Mouse (Mus musculus) c-Kit-negative CD71-positive TER-119-positive erythroid progenitor cells, embryonic 14.5 days (primary cell): ENCODE measurements around the gene Fam184a.

Experiments
- DNase-seq: peaks from one replicate; pipeline ENCODE4 v3.0.0-alpha.2; 2013; ENCODE audit warnings: low read depth, low spot score

Gene Fam184a

DNA sequence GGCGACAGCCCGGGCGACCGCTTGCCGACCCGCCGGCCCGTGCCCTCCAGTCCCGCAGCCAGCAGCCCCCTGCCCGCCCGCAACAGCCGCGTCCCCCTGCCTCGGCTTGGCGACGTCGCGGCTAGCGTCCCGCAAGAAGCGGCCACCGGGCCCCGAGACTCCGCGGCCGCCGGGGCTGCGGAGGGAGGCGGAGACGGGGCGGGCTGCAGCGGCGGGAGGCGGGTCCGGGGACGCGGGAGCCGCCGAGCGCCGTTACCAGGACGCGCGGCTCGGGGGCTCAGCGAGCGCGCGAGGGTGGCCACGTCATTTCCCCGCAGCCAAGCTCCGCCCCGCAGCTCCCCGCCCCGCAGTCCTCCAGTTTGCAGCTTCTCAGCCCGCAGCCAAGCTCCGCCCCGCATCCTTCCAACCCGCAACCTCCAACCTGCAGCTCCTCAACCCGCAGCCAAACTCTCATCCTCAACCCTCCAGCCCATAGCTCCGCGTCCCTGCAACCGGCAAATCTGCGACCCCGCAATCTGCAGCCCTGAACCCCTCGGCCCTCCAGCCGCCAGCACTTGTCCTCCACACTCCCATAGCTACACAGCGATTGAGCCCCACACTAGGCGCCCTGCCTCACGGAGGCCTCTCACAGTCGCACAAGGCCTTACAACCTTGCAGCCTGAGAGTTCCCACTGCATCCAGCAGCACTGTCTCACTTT lies at the start of gene Fam184a:
TSS of gene Fam184a (minus strand) at position 169 of the 698 bp plus-strand sequence.
- DNase-seq: no peak

GRCm38 (mm10) chr10:53796258-53796581 lies 45.3 kb upstream of the Fam184a start:
- DNase-seq: no peak

DNA sequence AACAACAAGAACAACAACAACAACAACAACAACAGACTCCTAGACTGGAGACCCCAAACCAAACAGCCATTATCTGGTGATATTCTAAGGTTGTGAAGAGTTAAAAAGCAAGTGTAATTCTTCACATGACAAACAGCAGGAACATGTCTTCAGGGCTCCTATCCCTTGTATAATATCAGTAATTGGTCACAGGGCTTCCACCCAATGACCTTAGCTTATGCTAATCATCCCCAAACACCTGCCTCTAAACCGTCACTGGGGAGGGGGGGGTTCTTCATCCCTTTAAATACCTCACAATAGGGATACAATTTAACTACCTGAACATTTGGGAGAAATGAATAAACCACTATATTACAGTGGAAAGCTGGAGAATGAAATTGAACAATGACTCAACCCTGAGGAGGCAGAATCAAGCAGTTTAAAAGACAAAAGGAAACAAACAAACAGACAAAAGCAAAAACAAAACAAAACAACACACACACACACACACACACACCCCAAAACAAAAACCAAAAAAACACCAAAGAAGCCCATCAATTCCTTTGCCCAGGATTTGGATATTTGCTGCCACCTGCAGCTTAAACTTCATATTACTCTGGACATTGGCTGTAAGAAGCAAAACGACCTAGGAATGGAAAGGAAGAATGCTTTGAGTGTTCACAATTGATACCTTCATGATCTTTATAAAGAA lies 44.8 kb upstream of the Fam184a start:
- DNase-seq: no peak

DNA sequence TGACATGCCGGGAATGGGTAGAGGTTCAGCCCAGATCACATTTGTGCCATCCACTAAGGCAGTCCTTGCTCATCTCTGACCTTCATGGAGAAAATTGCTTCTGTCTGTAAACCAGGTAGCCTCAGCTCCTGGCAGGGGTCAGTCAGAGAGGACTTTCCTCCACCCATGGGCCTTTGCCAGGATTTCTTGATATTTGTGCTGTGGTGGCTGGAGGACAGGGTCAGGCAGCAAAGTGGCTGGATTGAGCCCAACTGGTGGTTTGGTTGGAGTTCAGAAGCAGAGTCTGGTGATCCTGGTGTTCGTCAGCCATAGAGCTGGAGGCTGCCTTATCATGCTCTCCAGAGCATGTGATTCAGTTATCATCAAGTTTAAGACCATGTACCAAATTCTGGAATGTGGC lies 40.4 kb upstream of the Fam184a start:
- DNase-seq: no peak

GRCm38 (mm10) chr10:53776591-53776990 lies 25.7 kb upstream of the Fam184a start:
- DNase-seq: no peak

GRCm38 (mm10) chr10:53772708-53773107 lies 21.8 kb upstream of the Fam184a start:
- no peak for DNase-seq

GRCm38 (mm10) chr10:53771480-53771879 lies 20.6 kb upstream of the Fam184a start:
- DNase-seq: no peak

DNA sequence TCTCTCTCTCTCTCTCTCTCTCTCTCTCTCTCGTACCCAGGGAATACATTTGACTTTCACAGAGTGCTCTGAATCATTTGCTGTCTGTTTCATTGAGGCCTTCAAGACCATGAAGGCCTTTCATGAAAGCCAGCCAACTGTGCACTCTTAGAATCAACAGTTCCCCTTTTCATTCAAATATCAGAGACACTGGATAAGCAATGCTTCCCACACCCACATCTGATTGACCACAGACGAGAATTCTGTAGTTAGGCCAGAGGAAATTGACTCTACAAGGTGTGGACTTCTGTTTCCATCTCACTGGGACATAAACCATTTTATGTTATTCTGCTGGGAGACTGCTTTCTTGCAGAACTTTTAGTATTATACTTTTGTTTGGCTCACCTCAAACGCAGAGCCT lies 17.8 kb upstream of the Fam184a start:
- no peak for DNase-seq

DNA sequence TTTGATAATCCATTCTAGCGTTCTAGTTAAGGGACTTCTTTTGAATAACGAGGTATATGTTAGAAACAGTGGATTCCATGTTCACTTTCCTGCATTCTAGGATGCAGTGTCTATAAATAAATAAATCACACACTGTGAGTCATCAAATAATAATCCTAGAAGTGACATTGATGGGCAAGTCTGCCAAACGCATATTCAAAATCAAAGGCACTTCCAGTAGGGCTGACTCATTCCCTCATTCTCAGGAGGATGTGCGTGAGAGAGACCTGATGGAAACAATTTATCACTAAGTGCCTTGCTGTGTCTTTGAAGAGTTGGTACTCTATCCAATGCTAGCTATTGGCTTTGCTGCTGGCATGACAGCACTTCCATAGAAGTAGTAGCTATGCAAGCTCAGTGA lies 14.5 kb upstream of the Fam184a start:
- DNase-seq: no peak

DNA sequence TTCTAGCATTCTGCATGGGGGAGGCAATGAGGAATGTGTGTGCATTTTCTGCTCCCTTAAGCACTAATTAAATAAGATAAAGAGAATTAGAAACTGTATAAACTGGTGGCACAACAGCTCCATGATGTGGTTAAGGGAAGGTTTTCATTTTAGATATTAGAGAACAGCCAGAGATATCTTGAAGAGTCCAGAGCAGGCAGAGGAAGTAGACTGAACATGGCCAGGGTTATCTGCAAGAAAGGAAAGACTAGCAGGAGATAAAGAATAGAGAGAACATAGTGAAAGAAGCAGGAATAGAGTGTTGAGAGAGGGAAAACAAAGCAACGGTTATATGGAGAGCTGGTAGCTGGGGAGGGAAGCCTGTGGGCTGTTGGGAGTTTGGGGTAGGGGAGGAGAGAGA lies 1.8 kb upstream of the Fam184a start:
- DNase-seq: no peak

DNA sequence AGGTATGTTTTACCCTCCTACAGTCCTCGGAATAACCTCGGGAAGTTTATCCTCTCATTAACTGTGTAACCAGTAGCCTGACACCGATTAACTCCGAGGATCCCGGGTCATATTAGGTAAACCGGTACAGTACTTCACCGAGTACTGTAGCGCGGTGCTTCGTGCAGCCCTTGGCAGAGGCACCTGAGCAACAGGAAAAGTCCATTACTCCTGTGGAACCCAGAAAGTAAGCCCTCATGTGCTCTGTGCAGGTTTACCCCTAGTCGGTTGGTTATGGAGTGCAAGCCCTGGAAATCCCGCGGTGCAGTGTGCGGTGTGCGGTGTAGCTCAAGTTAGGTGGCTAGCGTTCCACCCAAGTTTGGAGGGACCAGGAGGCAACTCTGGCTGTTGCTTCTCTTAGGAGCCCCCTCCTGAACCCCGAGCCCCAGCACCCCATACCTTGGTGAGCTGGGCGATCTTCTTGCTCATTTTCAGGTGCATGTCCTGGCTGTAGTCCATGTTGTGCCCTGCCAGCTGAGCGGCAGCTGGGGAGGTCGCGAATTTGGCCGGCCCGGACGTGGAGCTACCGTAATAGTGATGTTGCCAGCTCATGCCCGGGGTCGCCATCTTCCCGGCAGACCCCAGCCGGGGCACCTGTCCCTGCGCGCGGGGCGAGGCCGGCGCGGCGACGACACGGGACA lies 508 bp downstream of the Fam184a start:
- no peak for DNase-seq

- no peak for DNase-seq
Observed at GRCm38 (mm10) chr10:53746039-53746438, 4.9 kb downstream of the Fam184a start.

DNA sequence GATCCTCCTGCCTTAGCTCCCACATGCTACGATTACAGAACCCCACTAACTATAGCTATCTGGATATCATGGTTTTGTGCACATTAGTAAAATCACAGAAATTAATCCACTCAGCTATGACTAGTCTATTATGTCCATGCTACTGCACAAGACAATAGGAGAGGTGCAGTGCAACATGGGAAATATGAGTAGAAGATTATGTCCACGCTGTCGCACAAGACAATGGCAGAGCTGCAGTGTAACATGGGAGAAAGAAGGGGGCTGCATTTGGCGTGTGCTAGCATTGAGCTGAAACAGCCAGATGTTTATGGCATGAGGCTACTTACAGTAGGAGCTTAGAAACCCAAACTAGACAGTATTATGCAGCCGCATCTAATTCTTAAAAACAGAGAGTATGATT lies 8.0 kb downstream of the Fam184a start:
- DNase-seq: no peak

DNA sequence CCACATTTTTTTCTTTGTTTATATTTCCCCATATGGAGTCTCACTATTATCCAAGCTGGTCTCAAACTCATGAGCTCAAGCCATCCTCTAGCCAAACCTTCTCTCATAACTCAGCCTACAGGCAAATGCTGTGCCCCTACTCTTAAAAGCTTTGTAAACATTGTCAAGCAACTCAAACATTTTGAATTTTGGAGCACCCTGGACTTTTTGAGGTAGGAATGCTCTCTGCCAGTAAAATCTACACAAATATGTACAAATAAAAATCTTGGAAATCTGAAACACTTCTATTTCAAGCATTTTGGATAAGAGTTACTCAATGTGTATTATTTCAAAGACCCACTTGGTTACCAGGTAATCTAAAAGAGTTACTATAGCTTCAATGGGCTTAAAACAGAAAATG lies 10.9 kb downstream of the Fam184a start:
- DNase-seq: no peak

- no peak for DNase-seq
Observed at GRCm38 (mm10) chr10:53738842-53739241, 12.1 kb downstream of the Fam184a start.

GRCm38 (mm10) chr10:53735201-53735865 lies 15.6 kb downstream of the Fam184a start:
- DNase-seq: no peak

GRCm38 (mm10) chr10:53732324-53732723 lies 18.6 kb downstream of the Fam184a start:
- DNase-seq: no peak

DNA sequence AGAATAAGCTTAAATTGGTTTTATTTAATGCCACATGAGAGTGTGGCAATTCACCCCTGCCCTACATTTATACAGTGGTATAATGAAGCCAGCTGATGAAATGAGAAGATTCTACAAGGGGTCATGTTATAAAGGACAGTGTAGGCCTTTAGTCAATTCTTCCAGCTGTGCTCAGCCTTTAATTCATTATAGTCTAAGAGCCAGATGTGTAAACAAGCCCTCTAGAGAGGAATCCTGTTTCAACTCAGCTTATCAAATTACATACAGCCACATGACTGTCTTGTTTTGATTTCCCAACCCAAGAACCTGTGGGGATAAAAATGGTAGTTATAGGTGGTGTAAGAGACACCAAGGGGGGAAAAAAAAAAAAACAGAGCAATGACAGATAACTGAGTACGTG lies 22.0 kb downstream of the Fam184a start:
- no peak for DNase-seq

DNA sequence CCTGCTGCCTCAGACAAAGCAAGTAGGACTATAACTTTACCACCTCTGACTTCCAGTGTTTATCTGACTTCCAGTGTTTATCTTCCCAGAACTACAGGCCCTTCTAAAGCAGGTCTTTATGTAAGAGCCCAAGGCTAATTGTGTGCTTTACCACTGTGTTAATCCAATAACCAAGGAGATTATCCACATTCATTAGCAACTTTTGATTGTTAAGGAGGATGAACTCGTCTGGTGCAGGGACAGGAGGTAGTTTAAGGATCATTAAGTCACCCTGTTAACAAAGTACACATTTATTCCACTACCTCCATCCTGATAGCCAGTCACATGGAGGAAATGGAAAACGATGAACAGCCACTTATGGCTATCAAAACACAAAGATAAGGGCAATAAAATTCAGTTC lies 25.6 kb downstream of the Fam184a start:
- DNase-seq: no peak

DNA sequence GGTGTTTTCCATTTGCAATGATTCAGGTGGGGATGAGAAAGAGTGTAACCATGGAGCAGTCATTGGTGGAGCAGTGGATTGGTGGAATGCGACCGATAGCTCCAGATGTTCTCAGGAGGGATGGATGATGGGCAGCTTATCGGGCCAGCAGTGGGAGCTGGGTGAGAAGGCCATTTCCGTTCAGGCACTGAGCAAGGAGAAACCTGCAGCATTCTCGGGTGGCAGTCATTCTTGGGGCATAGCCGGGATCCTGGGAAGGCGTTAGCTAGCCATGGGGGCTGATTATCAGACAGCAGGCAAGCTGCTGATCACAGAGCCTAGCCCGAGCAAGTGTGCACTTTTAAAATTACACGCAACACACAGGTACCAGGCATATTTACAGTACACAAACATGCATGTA lies 46.4 kb downstream of the Fam184a start:
- DNase-seq: no peak

GRCm38 (mm10) chr10:53698531-53698930 lies 52.4 kb downstream of the Fam184a start:
- no peak for DNase-seq

GRCm38 (mm10) chr10:53694757-53695156 lies 56.2 kb downstream of the Fam184a start:
- DNase-seq: no peak
